Mouse (Mus musculus) brain, embryonic 14.5 days (tissue): ENCODE measurements at regions not wholly inside any gene's neighbourhood (a gene's known extent, or its start where the extent isn't known, plus 50 kb on each side); places are given as distances from the start of the nearest gene placed in this dataset.
A peak's percentile ranks its signal among the peaks of the same experiment; 100 is the strongest.

Experiments
- DNase-seq: peaks from one replicate; pipeline ENCODE4 v3.0.0-alpha.2; 2011; ENCODE audit warnings: low read depth
- CTCF ChIP-seq: fragments of 200-500 bp; IDR thresholded peaks from 2 replicates; pipeline ENCODE4 v1.5.1; 2012; ENCODE audit warnings: inconsistent platforms, mild to moderate bottlenecking, moderate library complexity, borderline replicate concordance; ENCODE audit not compliant: insufficient read depth, insufficient read length; ENCODE audit errors: extremely low read depth
- POLR2A ChIP-seq: fragments of 200-500 bp; IDR thresholded peaks from 2 replicates; pipeline ENCODE4 v1.6.1; 2012; ENCODE audit warnings: mild to moderate bottlenecking, inconsistent platforms, borderline replicate concordance; ENCODE audit not compliant: poor library complexity, insufficient read depth, insufficient read length, severe bottlenecking; ENCODE audit errors: extremely low read depth

- TF ChIP-seq CTCF (no peak), POLR2A (no peak)
- DNase-seq, result peak; percentile 19
These were observed 102.2 kb downstream of the Edn1 start for GRCm38 (mm10) chr13:42403231-42404020.

DNA sequence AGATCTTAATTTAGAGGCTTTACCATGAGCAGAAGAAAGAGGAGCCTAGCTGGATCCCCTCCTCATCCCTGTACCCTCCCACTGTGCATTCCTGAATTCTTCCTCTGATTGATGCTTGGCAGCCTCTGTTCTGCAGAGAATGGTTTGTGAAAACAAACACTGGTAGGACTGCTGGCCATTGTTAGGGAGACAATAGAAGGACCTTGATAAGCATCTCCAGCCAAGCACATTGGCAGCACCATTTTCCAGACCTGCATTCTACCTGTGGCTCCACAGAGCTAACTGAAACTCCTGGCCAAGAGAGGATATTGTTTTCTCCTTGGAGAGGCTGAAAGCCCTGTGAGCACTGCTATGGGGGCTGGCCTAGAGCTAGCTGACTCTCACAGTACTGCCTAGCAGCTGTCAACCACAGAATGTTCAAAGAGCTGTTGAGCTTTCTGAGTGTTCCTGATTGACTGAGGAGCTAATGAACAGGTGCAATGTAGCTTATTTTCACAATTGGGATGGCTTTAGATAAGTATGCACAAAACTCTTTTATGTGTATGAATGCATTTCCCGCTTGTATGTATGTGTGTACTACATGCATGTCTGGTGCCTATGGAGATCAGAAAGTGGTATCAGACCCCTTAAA is 111.5 kb downstream of the Edn1 start:
- TF ChIP-seq POLR2A (no peak), CTCF (no peak)
- peak; percentile 2 for DNase-seq

- TF ChIP-seq CTCF (no peak), POLR2A (no peak)
- DNase-seq, result no peak
These were observed 145.6 kb downstream of the Edn1 start for GRCm38 (mm10) chr13:42446921-42447320.

- DNase-seq, result no peak
- TF ChIP-seq CTCF, result no peak
- no peak for TF ChIP-seq POLR2A
These were observed 152.4 kb downstream of the Edn1 start for GRCm38 (mm10) chr13:42453665-42454064.

DNA sequence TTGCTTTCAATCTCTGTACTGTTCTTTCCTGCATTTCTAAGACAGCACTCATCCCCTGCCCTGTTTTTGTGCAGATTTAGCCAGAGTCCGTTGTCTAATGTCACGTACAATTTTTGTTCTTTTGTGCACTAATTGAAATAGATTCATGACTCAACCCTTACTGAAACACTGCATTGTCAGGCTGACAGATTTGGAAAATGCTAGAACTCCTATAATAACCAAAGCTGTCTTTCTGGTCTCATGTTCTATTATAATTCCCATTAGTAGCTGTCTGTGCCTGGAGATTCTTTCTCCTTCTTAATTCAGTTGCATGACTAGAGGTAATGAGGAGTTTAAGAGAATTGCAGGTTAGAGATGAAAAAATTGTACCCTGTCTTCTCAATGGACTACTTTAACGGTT is 158.6 kb downstream of the Edn1 start:
- TF ChIP-seq POLR2A, result no peak
- no peak for TF ChIP-seq CTCF
- DNase-seq, result peak; percentile 11

DNA sequence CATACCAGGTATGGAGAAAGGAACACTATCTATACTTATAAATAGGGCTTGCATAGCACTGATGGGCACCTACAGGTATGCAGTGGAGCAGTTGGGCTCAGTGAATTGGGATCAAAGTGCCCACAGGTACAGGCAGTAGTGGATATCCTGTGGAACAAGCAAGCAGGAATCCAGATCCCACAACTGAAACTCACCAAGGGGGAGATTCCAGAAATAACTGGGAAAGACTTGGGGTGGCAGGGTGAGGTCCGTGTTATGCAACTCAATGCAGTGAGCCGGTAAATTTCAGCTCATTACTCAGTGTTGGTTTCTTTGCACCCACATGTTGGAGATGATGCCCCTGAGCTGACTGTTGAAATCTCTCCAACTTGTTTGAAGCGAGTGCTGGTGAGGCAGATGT is 177.5 kb downstream of the Edn1 start:
- TF ChIP-seq POLR2A (no peak), CTCF (no peak)
- DNase-seq, result no peak

- TF ChIP-seq CTCF, result no peak
- no peak for TF ChIP-seq POLR2A
- DNase-seq, result no peak
These were observed 189.3 kb upstream of the Phactr1 start for GRCm38 (mm10) chr13:42490956-42491680.

GRCm38 (mm10) chr13:42494371-42494770 is 186.1 kb upstream of the Phactr1 start:
- no peak for DNase-seq
- no peak for TF ChIP-seq POLR2A
- TF ChIP-seq CTCF, result no peak

GRCm38 (mm10) chr13:42498351-42498750 is 182.1 kb upstream of the Phactr1 start:
- TF ChIP-seq CTCF (no peak), POLR2A (no peak)
- no peak for DNase-seq

GRCm38 (mm10) chr13:42507535-42507934 is 172.9 kb upstream of the Phactr1 start:
- peak; percentile 91 for DNase-seq
- TF ChIP-seq POLR2A (no peak), CTCF (no peak)

DNA sequence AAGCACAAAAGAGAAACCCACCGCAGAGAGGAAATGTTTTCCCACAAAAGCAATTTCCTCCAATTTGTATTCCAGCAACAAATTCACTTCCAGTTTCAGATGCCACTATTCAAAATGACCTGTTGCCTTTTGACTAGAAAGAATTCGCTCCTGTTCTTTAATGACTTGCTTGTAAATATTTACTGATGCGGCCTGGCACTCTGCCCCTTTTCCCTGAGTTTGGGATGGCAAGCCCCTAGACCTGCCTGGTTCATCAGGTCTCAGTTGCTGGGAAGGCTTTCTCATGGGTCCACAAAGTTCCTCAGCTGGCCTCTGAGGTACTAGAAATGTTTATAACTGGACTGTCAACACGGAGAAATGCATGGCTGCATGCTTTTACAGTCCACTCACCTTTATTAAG is 161.7 kb upstream of the Phactr1 start:
- DNase-seq, result no peak

DNA sequence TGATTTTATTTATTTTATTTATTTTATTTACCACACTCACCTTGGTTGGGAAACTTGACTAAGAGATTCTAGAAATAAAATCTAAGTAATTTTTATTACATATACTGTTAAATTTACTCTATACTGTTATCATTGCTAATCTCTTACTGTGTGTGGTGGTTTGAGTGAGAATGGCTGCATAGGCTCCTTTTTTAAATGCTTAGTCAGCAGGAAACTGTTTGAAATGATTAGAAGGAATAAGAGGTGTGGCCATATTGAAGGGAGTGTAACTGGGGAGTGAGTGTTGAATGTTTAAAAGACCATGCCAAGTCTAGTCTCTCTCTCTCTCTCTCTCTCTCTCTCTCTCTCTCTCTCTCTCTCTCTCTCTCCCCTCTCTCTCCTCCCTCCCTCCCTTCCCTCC is 157.9 kb upstream of the Phactr1 start:
- TF ChIP-seq CTCF (no peak), POLR2A (no peak)
- no peak for DNase-seq

More for the DNA sequence above, 161.7 kb upstream of the Phactr1 start:
- TF ChIP-seq CTCF (no peak), POLR2A (no peak)

- TF ChIP-seq CTCF (no peak), POLR2A (no peak)
- no peak for DNase-seq
These were observed 154.3 kb upstream of the Phactr1 start for GRCm38 (mm10) chr13:42526163-42526562.
